ENCODE assay signal across 24 mouse cellular contexts in the genomic region with DNA sequence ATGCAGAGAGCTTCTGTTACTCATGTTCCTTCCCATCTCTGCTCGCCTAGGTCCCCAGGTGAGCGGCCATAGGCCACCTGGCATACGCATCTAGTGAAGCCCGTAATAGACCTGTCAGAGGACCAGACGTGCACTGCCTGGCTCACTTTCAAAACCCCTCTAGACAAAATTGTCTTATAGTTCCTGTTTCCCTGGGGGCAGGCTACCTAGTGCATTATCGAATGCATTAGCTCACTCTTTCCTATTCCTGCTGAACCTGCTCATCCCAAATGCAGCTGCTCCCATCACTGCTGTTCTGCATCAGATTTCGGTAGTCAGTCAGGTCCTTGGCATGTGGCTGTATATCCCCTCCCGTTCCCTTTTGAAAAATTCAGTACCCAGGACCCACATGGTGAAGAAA. TPM values are rescaled to one million over a fixed set of nuclear protein-coding genes. Genes with fewer than 3 reads are reported as not detected.
DNase-seq lines count a peak whose midpoint lies in the region; ATAC-seq and TF ChIP-seq lines count a peak whose summit lies in the region.
"Had no signal": no experiment of that assay in that cellular context is flagged by ENCODE, and none has a peak within 500 bp of the region (broad histone marks: within the 10 kb centered on the region; RNA-seq: fewer than 3 reads in every experiment).

No protein-coding gene starts in this region.

- H3K4me3 ChIP-seq in hindbrain, postnatal 0 days (ENCODE audit: low read length): no peak overlapping the region
- H3K4me3 ChIP-seq in hindbrain, embryonic 14.5 days (replicated peaks; ENCODE audit: low read length): no peak overlapping the region
- H3K4me3 ChIP-seq: embryonic facial prominence, embryonic 15.5 days; heart, embryonic 12.5 days; heart, embryonic 15.5 days; hindbrain, embryonic 12.5 days; intestine, embryonic 15.5 days had no signal

- H3K9me3 ChIP-seq in hindbrain, postnatal 0 days (ENCODE audit: low read length): no peaks in the 10 kb centered on the region
- H3K9me3 ChIP-seq in hindbrain, embryonic 14.5 days (ENCODE audit: control insufficient read depth, low read length): no peaks in the 10 kb centered on the region
- H3K9me3 ChIP-seq: embryonic facial prominence, embryonic 15.5 days; G1E; heart, embryonic 12.5 days; heart, embryonic 15.5 days; hindbrain, embryonic 12.5 days; intestine, embryonic 15.5 days had no signal

- H3K27ac ChIP-seq in hindbrain, postnatal 0 days: no peak overlapping the region
- no peak overlapping the region for H3K27ac ChIP-seq in hindbrain, embryonic 14.5 days
- H3K27ac ChIP-seq: embryonic facial prominence, embryonic 15.5 days; heart, embryonic 15.5 days; hindbrain, embryonic 12.5 days; intestine, embryonic 15.5 days had no signal

- WGBS in hindbrain, postnatal 0 days: 82% methylated on average over 8 of the region's 8 CpGs
- 82% methylated on average over 8 of the region's 8 CpGs for WGBS in hindbrain, embryonic 14.5 days

- H3K9ac ChIP-seq in hindbrain, postnatal 0 days (replicated peaks; ENCODE audit: low read length): no peak overlapping the region
- H3K9ac ChIP-seq in hindbrain, embryonic 14.5 days: no peak overlapping the region
- H3K9ac ChIP-seq: embryonic facial prominence, embryonic 15.5 days; heart, embryonic 12.5 days; heart, embryonic 15.5 days; hindbrain, embryonic 12.5 days; intestine, embryonic 15.5 days had no signal

- H3K4me1 ChIP-seq in hindbrain, postnatal 0 days (ENCODE audit: insufficient read depth, low read length): no peaks in the 10 kb centered on the region
- H3K4me1 ChIP-seq in hindbrain, embryonic 14.5 days (replicated peaks; ENCODE audit: control insufficient read depth, insufficient read depth, low read length): 0 out of 2 replicates have a peak, but pooled peaks cover 5% of the 10 kb centered on the region
- H3K4me1 ChIP-seq: embryonic facial prominence, embryonic 15.5 days; heart, embryonic 12.5 days; heart, embryonic 15.5 days; hindbrain, embryonic 12.5 days; intestine, embryonic 15.5 days had no signal

- no peak overlapping the region for H3K4me2 ChIP-seq in hindbrain, postnatal 0 days (ENCODE audit: low read depth, low read length)
- H3K4me2 ChIP-seq in hindbrain, embryonic 14.5 days (replicated peaks): no peak overlapping the region
- H3K4me2 ChIP-seq: embryonic facial prominence, embryonic 15.5 days; heart, embryonic 12.5 days; heart, embryonic 15.5 days; hindbrain, embryonic 12.5 days; intestine, embryonic 15.5 days had no signal

- no peaks in the 10 kb centered on the region for H3K27me3 ChIP-seq in hindbrain, postnatal 0 days (ENCODE audit: insufficient read depth, low read length)
- no peaks in the 10 kb centered on the region for H3K27me3 ChIP-seq in hindbrain, embryonic 14.5 days (ENCODE audit: control insufficient read depth, insufficient read depth, low read length)
- H3K27me3 ChIP-seq: CH12.LX; embryonic facial prominence, embryonic 15.5 days; heart, embryonic 12.5 days; heart, embryonic 15.5 days; hindbrain, embryonic 12.5 days; intestine, embryonic 15.5 days; Patski had no signal

- DNase-seq in cerebellum, postnatal 14 days: peak; percentile 33 to 37
- DNase-seq in cerebellum, adult 9-11 months: no peak
- DNase-seq in heart, adult 11 months: peak; percentile 53
- DNase-seq in heart, postnatal 25 days (ENCODE audit: low spot score): no peak
- DNase-seq in hindbrain, postnatal 0 days (ENCODE audit: low spot score): no peak
- DNase-seq in hindbrain, embryonic 14.5 days (ENCODE audit: low spot score): no peak
- peak; percentile 24 for DNase-seq in left cerebral cortex, postnatal 4 days
- no peak for DNase-seq in left cerebral cortex, adult 18-20 months (ENCODE audit: low spot score in 2 of 2)
- DNase-seq: adrenal gland, postnatal 10 days; B cell, adult 2 months; embryo, embryonic 11 days; gastrocnemius, postnatal 10 days; gastrocnemius, postnatal 36 days; heart, postnatal 10 days; kidney, adult 11 months had no signal

- H3K36me3 ChIP-seq in hindbrain, postnatal 0 days (ENCODE audit: insufficient read depth, low read length): no peaks in the 10 kb centered on the region
- no peaks in the 10 kb centered on the region for H3K36me3 ChIP-seq in hindbrain, embryonic 14.5 days (replicated peaks; ENCODE audit: control insufficient read depth, insufficient read depth)
- H3K36me3 ChIP-seq: heart, embryonic 12.5 days; heart, embryonic 15.5 days; hindbrain, embryonic 12.5 days; intestine, embryonic 15.5 days had no signal

- no peak for TF ChIP-seq CTCF in hindbrain, postnatal 0 days (IDR thresholded peaks at IDR 0.05; ENCODE audit: low read depth)

- intact Hi-C loops in heart, postnatal 25 days (cut with DNase I): no loop called here
- intact Hi-C loops in left cerebral cortex, postnatal 4 days (cut with DNase I): no loop called here

- peak; percentile 43; the same call in 1 of the 2 replicates for ATAC-seq in hindbrain, postnatal 0 days
- ATAC-seq in hindbrain, embryonic 14.5 days (ENCODE audit: low FRiP score): no peak
- ATAC-seq: forebrain, embryonic 16.5 days; intestine, embryonic 15.5 days; Patski had no signal

RNA-seq across cellular contexts. Expression of a gene that starts 8.2 kb away (rescaled TPM):
- 10 to 100 TPM; 15.4 to 15.5 TPM for total RNA-seq in heart, postnatal 25 days (2021)
- total RNA-seq in hindbrain, postnatal 0 days (2014; rRNA removed): 19.9 and 29.7 TPM in 2 replicates
- 11.3 and 12.9 TPM in 2 replicates for polyA plus RNA-seq in hindbrain, postnatal 0 days (2015; fragmentation: Nextera tagmentation; extraction: Ambion mirVana)
- 23.3 and 26.3 TPM in 2 replicates for polyA plus RNA-seq in hindbrain, embryonic 14.5 days (2014; fragmentation: Nextera tagmentation; extraction: Ambion mirVana)
- total RNA-seq in left cerebral cortex, postnatal 4 days (2021): 10 to 100 TPM; 32.9 to 35.3 TPM
- total RNA-seq in left cerebral cortex, adult 18-20 months (2021): 10 to 100 TPM; 30.2 to 34.8 TPM

RNA-seq across cellular contexts. Expression of a gene that starts 44.7 kb away (rescaled TPM):
- under 1 TPM; 0.28 to 0.52 TPM for total RNA-seq in heart, postnatal 25 days (2021)
- total RNA-seq in hindbrain, postnatal 0 days (2014; rRNA removed): 4.8 and 7.0 TPM in 2 replicates
- polyA plus RNA-seq in hindbrain, postnatal 0 days (2015; fragmentation: Nextera tagmentation; extraction: Ambion mirVana): 2.2 and 2.7 TPM in 2 replicates
- 3.6 and 3.8 TPM in 2 replicates for polyA plus RNA-seq in hindbrain, embryonic 14.5 days (2014; fragmentation: Nextera tagmentation; extraction: Ambion mirVana)
- total RNA-seq in left cerebral cortex, postnatal 4 days (2021): 10 to 100 TPM; 26.1 to 26.7 TPM
- 10 to 100 TPM; 25.4 to 26.6 TPM for total RNA-seq in left cerebral cortex, adult 18-20 months (2021)

RNA-seq across cellular contexts. Expression of a gene that starts 45.3 kb away (rescaled TPM):
- total RNA-seq in heart, postnatal 25 days (2021): 1 to 10 TPM; 2.2 to 3.3 TPM
- 0.61 and 0.89 TPM in 2 replicates for total RNA-seq in hindbrain, postnatal 0 days (2014; rRNA removed)
- polyA plus RNA-seq in hindbrain, postnatal 0 days (2015; fragmentation: Nextera tagmentation; extraction: Ambion mirVana): 4.1 and 6.3 TPM in 2 replicates
- 4.2 and 7.7 TPM in 2 replicates for polyA plus RNA-seq in hindbrain, embryonic 14.5 days (2014; fragmentation: Nextera tagmentation; extraction: Ambion mirVana)
- 1 to 10 TPM; 2.4 to 3.8 TPM for total RNA-seq in left cerebral cortex, postnatal 4 days (2021)
- 1 to 10 TPM; 3.9 to 5.4 TPM for total RNA-seq in left cerebral cortex, adult 18-20 months (2021)

Comparison
In these comparisons a context has a peak if more than half of its experiments do, and no peak if none do; other contexts are left out.
1. DNase-seq: peak in cerebellum, postnatal 14 days (2 of 2), heart, adult 11 months (single experiment) and left cerebral cortex, postnatal 4 days (single experiment); none in cerebellum, adult 9-11 months (single experiment), heart, postnatal 25 days (single experiment), hindbrain, postnatal 0 days (single experiment), hindbrain, embryonic 14.5 days (single experiment) and left cerebral cortex, adult 18-20 months (0 of 2).